Mouse (Mus musculus) 416B (cell line): ENCODE measurements around the gene Foxn2.

Experiments
- DNase-seq: peaks from one replicate; pipeline ENCODE4 v3.0.0; 2011; ENCODE audit warnings: low read depth

Gene Foxn2

DNA sequence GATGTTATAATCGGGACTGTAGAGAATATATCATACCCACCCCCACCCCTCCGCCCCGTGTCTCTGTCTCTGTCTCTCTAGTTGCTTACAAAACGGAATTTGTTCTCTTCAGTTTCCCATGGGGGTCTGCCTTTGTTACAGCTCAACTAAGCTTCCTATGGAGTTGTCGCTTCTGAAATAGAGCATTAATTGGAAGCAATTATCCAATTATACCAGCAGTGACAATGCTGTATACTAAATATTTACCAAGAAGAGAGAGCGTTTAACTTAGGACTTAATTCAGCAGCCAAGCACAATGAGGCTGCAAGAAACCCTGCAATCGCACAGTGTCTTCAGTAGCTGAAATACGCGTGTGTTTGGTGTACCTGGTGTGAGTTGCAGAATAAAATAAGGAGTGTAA lies 53.0 kb downstream of the Foxn2 start:
- no peak for DNase-seq

DNA sequence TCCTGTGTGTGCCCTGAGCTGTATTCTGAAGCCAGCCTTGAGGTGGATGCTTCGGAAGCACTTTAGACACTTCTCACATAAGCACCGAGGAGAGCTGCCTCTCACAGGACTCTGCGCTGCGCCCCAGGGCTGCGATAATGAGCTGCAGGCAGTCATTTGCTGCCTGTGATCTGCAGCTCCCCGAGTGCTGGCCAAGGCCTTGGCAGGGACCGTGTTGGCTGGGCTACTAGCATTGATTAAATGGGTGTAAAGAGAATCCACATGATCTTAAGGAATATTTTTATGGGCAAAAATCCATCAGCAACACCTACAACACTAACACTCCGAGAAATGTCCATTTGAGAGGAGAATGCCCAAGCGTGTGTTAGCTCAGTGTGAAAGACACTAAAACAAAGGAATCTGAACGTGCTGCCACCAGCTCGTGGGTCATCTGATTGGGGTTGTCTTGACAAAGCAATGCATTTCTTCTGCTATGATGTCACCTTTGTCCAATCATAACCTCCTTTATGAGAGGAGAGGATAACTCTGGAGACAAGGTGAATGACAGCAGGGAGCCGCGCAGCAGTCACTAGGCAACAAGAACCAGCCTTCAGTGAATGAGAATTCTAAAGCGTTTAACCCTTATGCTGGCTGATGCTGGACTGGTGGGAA lies 53.7 kb downstream of the Foxn2 start:
- DNase-seq, result no peak

DNA sequence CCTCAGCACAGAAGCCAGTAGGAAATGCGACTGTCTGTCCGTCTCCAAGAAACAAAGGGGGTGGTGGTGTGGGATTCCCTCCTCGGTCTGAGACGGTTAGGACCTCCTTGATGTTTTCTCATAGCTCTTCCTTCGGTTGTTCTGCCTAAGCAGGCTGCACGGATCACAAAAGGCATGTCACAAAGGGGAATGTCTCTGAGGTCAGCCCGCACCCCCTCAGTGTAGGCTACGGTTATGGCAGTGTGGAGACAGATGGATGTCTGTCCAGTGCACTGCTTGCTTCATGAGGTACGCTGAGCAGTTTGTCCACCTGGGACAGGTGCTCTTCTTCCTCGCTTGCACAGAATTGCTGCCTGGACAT lies 54.2 kb downstream of the Foxn2 start:
- no peak for DNase-seq

DNA sequence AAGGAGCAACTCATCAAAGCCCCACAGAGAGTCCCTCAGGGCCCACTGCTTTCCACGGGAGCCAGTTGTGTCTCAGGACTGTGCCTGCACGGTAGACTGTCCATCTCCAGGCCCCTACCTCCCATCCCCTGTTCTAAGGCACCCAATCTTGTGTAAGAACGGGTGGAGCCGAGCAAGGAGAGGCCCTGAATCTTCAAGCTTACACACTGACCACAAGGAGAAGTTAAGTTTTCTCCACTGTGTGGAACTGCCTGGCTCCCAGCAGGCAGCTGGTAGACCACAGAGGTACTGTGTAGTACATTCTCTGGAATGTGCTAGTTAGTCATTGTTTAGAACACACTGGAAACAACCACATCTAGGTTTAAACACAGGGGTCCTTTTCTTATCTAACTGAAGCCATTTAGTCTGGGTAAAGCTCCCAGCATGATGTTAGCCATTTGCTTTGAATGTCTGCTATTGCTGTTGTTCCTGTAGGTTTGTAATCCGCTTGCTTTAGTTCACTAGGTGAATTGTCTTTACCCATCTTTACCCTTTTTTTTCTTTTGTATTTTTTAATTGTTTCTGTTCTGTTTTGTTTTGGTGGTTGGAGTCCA lies 57.7 kb downstream of the Foxn2 start:
- no peak for DNase-seq

GRCm38 (mm10) chr17:88504056-88504455 lies 63.5 kb downstream of the Foxn2 start:
- no peak for DNase-seq

DNA sequence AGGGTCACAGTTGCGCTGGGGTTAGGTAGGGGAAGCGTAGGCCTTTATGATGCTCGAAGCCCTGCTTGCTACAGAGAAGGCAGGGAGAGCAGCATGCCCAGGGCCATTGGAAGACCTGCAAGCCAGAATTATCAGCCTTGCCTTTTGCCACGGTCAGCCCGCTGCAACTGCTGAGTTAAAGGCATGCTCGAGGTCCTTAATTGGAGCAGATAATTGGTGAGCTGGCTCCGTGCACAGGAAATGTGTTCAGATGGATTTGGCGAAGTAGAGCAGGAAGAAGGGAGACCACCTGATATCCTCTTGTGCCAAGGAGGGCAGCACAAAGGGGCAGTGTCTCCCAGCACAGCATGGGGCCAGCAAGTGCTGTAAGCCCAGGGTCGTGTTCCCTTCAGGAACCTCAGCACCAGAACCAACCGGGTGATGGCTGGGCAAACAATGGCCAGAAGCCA lies 64.8 kb downstream of the Foxn2 start:
- no peak for DNase-seq

- DNase-seq, result no peak
Measured at GRCm38 (mm10) chr17:88505941-88506340, 65.4 kb downstream of the Foxn2 start.

- DNase-seq, result peak; percentile 7
Measured at GRCm38 (mm10) chr17:88507376-88507775, 66.9 kb downstream of the Foxn2 start.

- DNase-seq, result peak; percentile 91
Measured at GRCm38 (mm10) chr17:88508846-88509508, 68.5 kb downstream of the Foxn2 start.

DNA sequence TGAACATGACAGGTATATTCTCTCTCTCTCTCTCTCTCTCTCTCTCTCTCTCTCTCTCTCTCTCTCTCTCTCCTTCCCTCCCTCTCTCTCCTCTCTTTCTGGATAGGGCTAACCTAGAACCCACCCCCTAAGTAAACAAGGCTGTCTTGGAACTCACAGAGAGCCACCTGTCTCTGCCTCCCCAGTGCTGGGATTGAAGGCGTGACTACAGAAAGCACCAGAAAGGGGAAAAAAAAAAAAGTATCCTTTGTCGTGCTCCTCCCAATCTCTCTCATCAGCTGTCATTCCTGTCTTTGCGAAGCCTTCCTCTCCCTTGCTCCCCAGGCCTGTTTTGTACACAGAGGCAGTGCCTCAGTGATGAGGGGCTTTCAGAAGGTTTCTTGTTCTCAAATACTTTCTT lies 69.5 kb downstream of the Foxn2 start:
- DNase-seq, result no peak

DNA sequence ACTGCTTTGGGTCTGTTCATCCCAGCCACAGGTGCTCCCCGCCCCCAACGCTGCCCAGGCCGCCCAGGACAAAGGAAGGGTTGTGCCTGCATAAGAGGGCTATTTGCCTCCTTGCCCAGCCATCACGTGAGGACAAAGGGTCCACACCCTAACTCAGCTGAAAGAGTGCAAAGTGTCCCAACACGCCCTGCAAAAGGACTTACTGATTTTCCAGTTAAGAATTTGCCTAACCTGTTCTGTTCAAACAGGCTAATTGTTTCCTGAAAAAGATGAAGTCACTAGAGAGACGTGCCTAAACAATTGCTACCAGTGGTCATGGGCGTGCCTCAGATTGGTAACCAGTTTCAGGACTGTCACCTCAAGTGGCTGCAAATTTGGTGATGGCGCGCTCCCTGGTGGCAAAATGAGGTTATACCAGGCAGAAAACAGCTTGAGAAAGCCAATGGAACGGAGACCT lies 70.6 kb downstream of the Foxn2 start:
- DNase-seq, result peak; percentile 82

DNA sequence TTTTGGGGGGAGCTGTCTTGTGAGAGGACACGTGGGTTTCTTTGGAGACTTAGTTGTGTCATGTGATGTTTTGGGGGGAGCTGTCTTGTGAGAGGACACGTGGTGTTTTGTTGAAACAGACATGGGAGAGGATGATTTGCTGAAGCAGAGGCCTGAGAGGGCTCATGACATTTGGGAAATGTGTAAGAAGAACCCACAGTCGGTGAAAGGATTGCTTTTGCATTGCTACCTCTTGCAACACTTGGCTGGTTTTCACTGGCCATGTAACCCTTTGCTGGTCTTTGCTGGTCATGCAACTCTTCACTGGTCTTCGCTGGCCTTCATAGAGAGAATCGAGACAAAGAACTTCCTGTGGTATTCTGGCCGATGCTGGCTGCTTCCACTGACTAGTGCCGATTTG lies 76.0 kb downstream of the Foxn2 start:
- DNase-seq, result peak; percentile 37

- peak; percentile 51 for DNase-seq
Measured at GRCm38 (mm10) chr17:88527781-88528180, 87.3 kb downstream of the Foxn2 start.

GRCm38 (mm10) chr17:88529519-88530235 lies 89.2 kb downstream of the Foxn2 start, which contains the start of gene Ppp1r21:
Gene Ppp1r21, plus strand, starts transcription at chr17:88530118.
- DNase-seq, result peak; percentile 88

- DNase-seq, result no peak
Measured at GRCm38 (mm10) chr17:88530236-88530619, 89.7 kb downstream of the Foxn2 start.

GRCm38 (mm10) chr17:88530667-88531066 lies 90.2 kb downstream of the Foxn2 start:
- no peak for DNase-seq

GRCm38 (mm10) chr17:88531176-88531575 lies 90.7 kb downstream of the Foxn2 start:
- no peak for DNase-seq

- DNase-seq, result no peak
Measured at GRCm38 (mm10) chr17:88537842-88538430, 97.4 kb downstream of the Foxn2 start.
